Mouse (Mus musculus) testis, adult 2 months (tissue): ENCODE results near the gene Zbp1.

Experiments
- CTCF ChIP-seq: fragments of 200-500 bp; IDR thresholded peaks from 2 replicates; pipeline ENCODE4 v1.5.1; 2012; ENCODE audit warnings: low read depth, mild to moderate bottlenecking, inconsistent platforms, low read length, moderate library complexity; ENCODE audit not compliant: control insufficient read depth, insufficient read depth, insufficient replicate concordance
- POLR2A ChIP-seq: fragments of 200-500 bp; IDR thresholded peaks from 2 replicates; pipeline ENCODE4 v1.6.1; 2012; ENCODE audit warnings: low read depth, mild to moderate bottlenecking, inconsistent platforms, low read length, moderate library complexity; ENCODE audit not compliant: control insufficient read depth

DNA sequence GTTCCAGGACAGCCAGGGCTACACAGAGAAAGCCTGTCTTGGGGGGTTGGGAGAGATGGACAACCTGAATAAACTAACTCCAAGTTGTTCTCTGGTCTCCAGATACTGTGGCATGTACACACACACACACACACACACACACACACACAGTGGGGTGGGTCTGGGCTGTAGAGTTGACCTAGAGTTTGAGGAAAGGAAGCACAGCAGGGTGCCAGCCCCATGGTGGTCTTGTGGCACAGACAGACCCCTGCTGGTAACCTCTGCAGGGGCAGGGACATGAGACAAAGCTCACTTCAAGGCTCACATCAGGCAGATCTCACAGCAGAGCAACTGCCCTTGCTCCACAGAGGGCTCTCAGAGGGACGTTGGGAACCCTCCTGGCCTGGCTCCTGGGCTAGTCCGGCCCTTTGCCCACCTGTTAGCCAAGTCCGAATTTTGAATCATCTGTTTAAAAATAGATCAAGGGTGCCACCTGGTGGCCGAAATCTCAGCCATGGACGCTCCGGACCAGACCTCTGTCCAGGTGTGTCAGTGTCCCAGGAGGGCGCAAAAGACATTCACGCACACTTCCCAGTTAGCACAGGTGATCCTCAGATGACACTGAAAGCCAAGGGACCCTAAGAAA lies 34.8 kb downstream of the Zbp1 start:
- TF ChIP-seq CTCF (peak; percentile 41; the same call in 1 of the 2 replicates), POLR2A (no peak)
